Mouse (Mus musculus) limb, embryonic 14.5 days (tissue): ENCODE measurements around the gene Cdk13. TPM values are rescaled to one million over a fixed set of nuclear protein-coding genes. Genes with fewer than 3 reads are reported as not detected.
A peak's percentile ranks its signal among the peaks of the same experiment; 100 is the strongest.

ENCODE experiments used
- ATAC-seq: fragments of 200-750 bp; cut with Nextera tagmentation; 2 replicates; pipeline ENCODE4 v1.8.0; 2017; ENCODE audit warnings: low read depth, moderate number of reproducible peaks, moderate TSS enrichment; ENCODE audit not compliant: low FRiP score
- DNase-seq: peaks from one replicate; pipeline ENCODE4 v3.0.0-alpha.2; 2015; ENCODE audit warnings: low spot score
- H3K27ac ChIP-seq: fragments of 300-500 bp; sonication (generic); replicated peaks from 2 replicates; pipeline ENCODE4 v1.5.1; 2014; ENCODE audit warnings: low read depth, mild to moderate bottlenecking, low read length, moderate library complexity, mixed read lengths
- H3K27me3 ChIP-seq: fragments of 300-500 bp; sonication (generic); 2 replicates; pipeline ENCODE4 v1.6.1; 2014; ENCODE audit warnings: low read length, mixed read lengths; ENCODE audit not compliant: control insufficient read depth, insufficient read depth
- H3K36me3 ChIP-seq: fragments of 300-500 bp; sonication (generic); 2 replicates; pipeline ENCODE4 v1.6.1; 2014; ENCODE audit warnings: mild to moderate bottlenecking, low read length, moderate library complexity, mixed read lengths; ENCODE audit not compliant: control insufficient read depth, insufficient read depth
- H3K4me1 ChIP-seq: fragments of 300-500 bp; sonication (generic); 2 replicates; pipeline ENCODE4 v1.6.1; 2014; ENCODE audit warnings: antibody characterized with exemption, low read length, mixed read lengths; ENCODE audit not compliant: control insufficient read depth, insufficient read depth
- H3K4me2 ChIP-seq: fragments of 300-500 bp; sonication (generic); replicated peaks from 2 replicates; pipeline ENCODE4 v1.6.1; 2014; ENCODE audit warnings: low read depth, mild to moderate bottlenecking, low read length, moderate library complexity; ENCODE audit not compliant: severe bottlenecking
- H3K4me3 ChIP-seq: fragments of 300-500 bp; sonication (generic); replicated peaks from 2 replicates; pipeline ENCODE4 v1.5.1; 2014; ENCODE audit warnings: low read length
- H3K9ac ChIP-seq: fragments of 300-500 bp; sonication (generic); 2 replicates; pipeline ENCODE4 v1.6.1; 2014; ENCODE audit warnings: mild to moderate bottlenecking, low read depth, low read length, moderate library complexity; ENCODE audit not compliant: severe bottlenecking
- H3K9me3 ChIP-seq: fragments of 300-500 bp; sonication (generic); 2 replicates; pipeline ENCODE4 v1.6.1; 2016; ENCODE audit warnings: low read length; ENCODE audit not compliant: control insufficient read depth
- POLR2A ChIP-seq: fragments of 200-500 bp; IDR thresholded peaks from 2 replicates; pipeline ENCODE4 v1.8.0; 2012; ENCODE audit warnings: inconsistent platforms, mild to moderate bottlenecking, moderate library complexity, borderline replicate concordance; ENCODE audit not compliant: insufficient read depth, insufficient read length; ENCODE audit errors: extremely low read depth
- WGBS: fragments of 180-500 bp; shearing (Covaris S2); extraction: QIAGEN DNeasy Blood & Tissue Kit; methylation state at CpG from one replicate; pipeline ENCODE4 v1.1.7; 2014; 5-methylcytosine and 5-hydroxymethylcytosine counted together
- polyA plus RNA-seq, 2 experiments: library from polyadenylated mRNA; depleted of rRNA in 1 of 2; stranded (reverse) in 1 of 2; unstranded in 1 of 2; fragments of >200 nt; fragmentation: Nextera tagmentation in 1 of 2; extraction: Ambion mirVana in 1 of 2; gene quantifications; 2 replicates each; pipeline versions ENCODE4 v1.2.1 to v1.2.3; 2012 to 2014

Cdk13 gene
- polyA plus RNA-seq, 2 experiments, result 22.1 to 35.3 TPM

DNA sequence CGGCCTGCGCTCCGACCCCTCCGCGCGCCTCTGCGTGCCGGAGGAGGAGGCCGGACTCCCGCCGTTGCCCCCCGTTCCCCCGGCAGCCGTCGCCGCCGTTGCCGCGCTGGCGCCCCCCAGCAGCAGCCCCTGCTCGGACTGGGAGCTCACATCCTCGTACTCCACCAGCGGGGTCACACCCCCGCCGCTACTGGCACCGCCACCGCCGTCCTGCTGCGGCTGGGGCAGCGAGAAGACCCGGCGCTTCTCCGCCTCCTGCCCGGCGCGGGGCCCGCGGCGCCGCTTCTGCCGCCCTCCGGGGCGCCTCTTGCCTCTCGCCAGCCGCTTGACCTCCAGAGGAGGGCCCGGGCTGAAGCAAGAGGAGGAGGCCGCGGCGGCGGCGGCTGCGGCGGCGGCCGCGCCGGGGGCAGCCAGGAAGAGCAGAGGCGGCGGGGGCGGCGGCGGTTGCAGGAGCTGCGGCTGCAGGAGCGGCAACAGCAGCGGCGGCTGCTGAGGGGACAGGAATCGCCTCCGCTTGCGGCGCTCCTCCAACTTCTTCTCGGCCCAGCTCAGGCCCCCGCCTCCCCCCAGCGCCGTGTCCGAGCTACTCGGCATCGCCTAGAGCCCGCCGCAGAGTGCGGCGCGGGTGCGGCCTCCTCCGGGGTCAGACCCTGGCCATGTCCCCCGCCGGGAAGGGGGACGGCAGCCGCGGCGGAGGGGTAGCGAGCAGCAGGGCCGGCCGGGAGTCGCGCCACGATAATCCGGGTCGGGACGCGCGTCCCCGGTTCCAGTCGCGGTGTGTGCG lies 647 bp downstream of the Cdk13 start:
- H3K9me3 ChIP-seq, result no peaks in the 10 kb centered on the region
- WGBS, result 4% methylated on average over 25 of the region's 105 CpGs
- peak; percentile 5; the same call in 1 of the 2 replicates for ATAC-seq

DNA sequence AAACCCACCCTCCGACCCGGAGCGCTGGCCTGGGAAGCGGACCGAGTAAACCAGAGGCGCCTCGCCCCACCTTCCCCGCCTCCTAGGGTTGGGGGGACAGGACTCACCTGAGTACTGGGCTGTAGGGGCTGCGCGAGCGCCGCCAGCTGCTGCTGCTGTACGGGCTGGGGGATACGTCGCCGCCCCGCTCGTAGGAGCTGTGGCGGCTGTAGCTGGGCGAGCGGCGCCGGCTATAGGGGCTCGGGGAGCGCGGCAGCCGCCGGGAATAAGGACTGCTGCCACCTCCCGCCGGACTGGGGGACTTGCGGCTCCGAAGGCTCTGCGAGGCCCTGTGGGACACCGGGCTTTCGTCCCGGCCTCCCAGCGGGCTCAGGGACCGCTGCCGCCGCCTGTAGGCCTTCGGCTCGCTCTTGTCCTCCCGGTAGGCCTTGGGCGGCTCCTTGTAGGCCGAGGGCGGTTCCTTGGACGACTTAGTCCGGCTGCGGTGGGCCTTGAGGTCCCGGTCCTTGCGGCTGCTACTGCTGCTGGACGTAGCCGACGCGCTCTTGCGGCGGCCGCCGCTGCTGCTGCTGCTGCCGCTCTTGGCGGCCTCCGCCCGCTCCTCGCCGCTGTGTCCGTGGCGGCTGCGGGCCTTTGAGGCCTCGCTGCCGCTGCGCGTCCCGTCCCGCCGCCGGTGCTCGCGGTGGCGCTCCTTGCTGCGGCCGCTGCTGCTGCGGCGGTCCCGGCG lies 1.4 kb downstream of the Cdk13 start:
- peak; percentile 6 for ATAC-seq

More for the DNA sequence above, 647 bp downstream of the Cdk13 start:
- peak; percentile 8 for DNase-seq
- Histone ChIP-seq H3K27ac (peak overlapping the region; percentile 96), H3K4me3 (peak overlapping the region; percentile 98), H3K27me3 (no peaks in the 10 kb centered on the region), H3K36me3 (peaks cover 10% of the 10 kb centered on the region; the same call in 1 of the 2 replicates), H3K4me2 (peak overlapping the region; percentile 54), H3K9ac (peak overlapping the region; percentile 92), H3K4me1 (peaks cover 2% of the 10 kb centered on the region; the same call in 1 of the 2 replicates)
- TF ChIP-seq POLR2A, result no peak

DNA sequence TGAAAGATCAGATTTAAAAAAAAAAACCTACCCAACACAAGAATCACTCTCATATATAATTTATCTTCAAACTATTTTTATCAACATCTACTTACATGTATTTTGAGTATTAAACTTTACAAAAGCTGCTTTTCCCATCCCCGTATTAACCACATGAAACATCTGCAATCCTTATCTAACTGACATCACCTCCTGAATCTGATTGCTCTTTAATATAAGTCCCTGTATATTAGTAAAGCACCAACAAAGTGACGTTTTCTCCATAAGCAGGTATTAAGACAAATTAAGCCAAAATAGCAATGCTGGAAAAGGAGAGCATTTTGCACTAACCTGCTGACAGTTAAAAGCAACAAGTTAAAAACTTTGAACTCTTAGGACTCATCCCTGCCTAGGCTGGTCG lies 2.0 kb downstream of the Cdk13 start:
- no peak for TF ChIP-seq POLR2A
- H3K9ac ChIP-seq, result peak overlapping the region; percentile 92
- H3K4me1 ChIP-seq, result peaks cover 2% of the 10 kb centered on the region; the same call in 1 of the 2 replicates
- no peak overlapping the region for H3K27ac ChIP-seq
- H3K4me3 ChIP-seq, result peak overlapping the region; percentile 98
- WGBS, result 5% methylated on average over 3 of the region's 3 CpGs
- peaks cover 10% of the 10 kb centered on the region; the same call in 1 of the 2 replicates for H3K36me3 ChIP-seq
- H3K9me3 ChIP-seq, result no peaks in the 10 kb centered on the region
- DNase-seq (no peak), ATAC-seq (no peak)
- no peaks in the 10 kb centered on the region for H3K27me3 ChIP-seq
- H3K4me2 ChIP-seq, result peak overlapping the region; percentile 54

More for the DNA sequence above, 1.4 kb downstream of the Cdk13 start:
- peak; percentile 58 for DNase-seq
- H3K4me3 ChIP-seq, result peak overlapping the region; percentile 98
- H3K36me3 ChIP-seq, result peaks cover 10% of the 10 kb centered on the region; the same call in 1 of the 2 replicates
- H3K27ac ChIP-seq, result peak overlapping the region; percentile 96
- 2% methylated on average over 66 of the region's 85 CpGs for WGBS
- H3K4me1 ChIP-seq, result peaks cover 2% of the 10 kb centered on the region; the same call in 1 of the 2 replicates
- H3K27me3 ChIP-seq, result no peaks in the 10 kb centered on the region
- H3K9me3 ChIP-seq, result no peaks in the 10 kb centered on the region
- TF ChIP-seq POLR2A, result no peak
- H3K4me2 ChIP-seq, result peak overlapping the region; percentile 54
- H3K9ac ChIP-seq, result peak overlapping the region; percentile 92

DNA sequence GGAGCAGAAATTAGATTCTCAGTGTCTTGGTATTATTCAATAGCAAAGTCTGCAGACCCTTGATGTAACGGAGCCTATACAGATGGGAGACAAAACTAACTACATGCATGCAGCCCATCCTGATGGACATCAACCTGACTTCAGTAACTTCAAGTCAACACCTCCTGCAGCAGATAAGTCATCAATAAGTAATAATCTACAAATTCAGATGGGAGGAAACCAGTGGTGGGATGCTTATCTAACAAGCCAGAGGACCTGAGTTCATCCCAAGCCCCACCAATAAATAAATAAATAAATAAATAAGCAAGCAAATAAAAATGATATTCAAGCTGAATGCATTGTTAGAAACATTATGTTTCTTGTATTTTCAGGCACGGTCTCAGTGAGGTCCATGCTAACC lies 5.2 kb downstream of the Cdk13 start:
- Histone ChIP-seq H3K9me3 (no peaks in the 10 kb centered on the region), H3K27me3 (no peaks in the 10 kb centered on the region), H3K4me3 (no peak overlapping the region), H3K4me2 (no peak overlapping the region), H3K9ac (no peak overlapping the region), H3K4me1 (peaks cover 2% of the 10 kb centered on the region; the same call in 1 of the 2 replicates), H3K27ac (no peak overlapping the region), H3K36me3 (peaks cover 17% of the 10 kb centered on the region)
- 91% methylated on average over 2 of the region's 2 CpGs for WGBS
- ATAC-seq (no peak), DNase-seq (no peak)
- no peak for TF ChIP-seq POLR2A

DNA sequence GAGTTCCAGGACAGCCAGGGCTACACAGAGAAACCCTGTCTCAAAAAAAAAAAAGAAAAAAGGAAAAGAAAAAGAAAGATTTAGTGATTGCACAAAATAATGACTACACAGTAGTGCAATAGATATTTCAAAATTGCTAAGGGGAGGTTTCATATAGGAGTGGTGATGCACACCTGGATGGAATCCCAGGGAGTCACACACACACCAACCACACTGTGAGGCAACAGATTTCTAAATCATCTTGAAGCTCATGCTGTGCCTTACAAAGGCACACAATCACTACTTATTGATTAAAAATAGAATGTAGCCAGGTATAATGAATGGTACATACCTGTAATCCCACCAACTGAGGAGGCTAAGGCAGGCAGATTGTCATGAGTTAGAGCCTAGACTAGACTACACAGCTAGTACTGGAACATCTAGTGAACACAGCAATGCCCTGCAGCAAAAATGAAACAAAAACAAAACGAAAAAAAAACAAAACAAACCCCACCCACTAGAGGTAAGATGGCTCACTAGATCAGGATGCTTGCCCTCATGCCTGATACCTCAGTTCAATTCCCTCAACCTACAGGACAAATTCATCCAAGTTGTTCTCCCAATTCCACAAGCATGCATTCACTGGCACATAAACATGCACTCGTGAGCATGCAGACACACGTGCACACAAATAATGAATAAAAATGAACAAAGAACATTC lies 9.0 kb downstream of the Cdk13 start:
- Histone ChIP-seq H3K27ac (no peak overlapping the region), H3K4me3 (no peak overlapping the region), H3K4me1 (no peaks in the 10 kb centered on the region; the same call in 1 of the 2 replicates), H3K27me3 (no peaks in the 10 kb centered on the region), H3K9ac (no peak overlapping the region), H3K9me3 (no peaks in the 10 kb centered on the region), H3K4me2 (no peak overlapping the region), H3K36me3 (peaks cover 17% of the 10 kb centered on the region)
- ATAC-seq, result no peak
- no peak for TF ChIP-seq POLR2A
- WGBS, result 85% methylated on average over 3 of the region's 3 CpGs
- no peak for DNase-seq
